Mouse (Mus musculus): ENCODE results near the gene Epsti1.
A peak's percentile ranks its signal among the peaks of the same experiment; 100 is the strongest.

Epsti1 gene

GRCm38 (mm10) chr14:77904171-77904762 is at the start of gene Epsti1:
TSS of gene Epsti1 (plus strand) at chr14:77904239.
- DNase-seq = peak; percentile 69 to 72

GRCm38 (mm10) chr14:77859894-77860293 is 44.1 kb upstream of the Epsti1 start:
- no peak for DNase-seq

GRCm38 (mm10) chr14:77860841-77861560 is 43.0 kb upstream of the Epsti1 start:
- DNase-seq = no peak

GRCm38 (mm10) chr14:77864051-77864450 is 40.0 kb upstream of the Epsti1 start:
- DNase-seq = no peak

GRCm38 (mm10) chr14:77864510-77864909 is 39.5 kb upstream of the Epsti1 start:
- no peak for DNase-seq

GRCm38 (mm10) chr14:77867601-77868000 is 36.4 kb upstream of the Epsti1 start:
- no peak for DNase-seq

- DNase-seq = peak in 1 of 2 experiments; percentile 7
These were observed 33.1 kb upstream of the Epsti1 start for GRCm38 (mm10) chr14:77870926-77871325.

GRCm38 (mm10) chr14:77871380-77871975 is 32.6 kb upstream of the Epsti1 start:
- no peak for DNase-seq

GRCm38 (mm10) chr14:77874304-77875241 is 29.5 kb upstream of the Epsti1 start, which contains the start of gene Dnajc15:
TSS of gene Dnajc15 (minus strand) at chr14:77875125.
- DNase-seq = peak; percentile 87 to 88

GRCm38 (mm10) chr14:77876199-77876598 is 27.8 kb upstream of the Epsti1 start:
- DNase-seq = no peak

GRCm38 (mm10) chr14:77877876-77878275 is 26.2 kb upstream of the Epsti1 start:
- DNase-seq = peak; percentile 17 to 27

GRCm38 (mm10) chr14:77881998-77882397 is 22.0 kb upstream of the Epsti1 start:
- DNase-seq = no peak

- no peak for DNase-seq
These were observed 21.4 kb upstream of the Epsti1 start for GRCm38 (mm10) chr14:77882669-77883068.

GRCm38 (mm10) chr14:77886376-77886775 is 17.7 kb upstream of the Epsti1 start:
- DNase-seq = no peak

- DNase-seq = no peak
These were observed 17.1 kb upstream of the Epsti1 start for GRCm38 (mm10) chr14:77886941-77887340.

- peak; percentile 10 to 13 for DNase-seq
These were observed 14.1 kb upstream of the Epsti1 start for GRCm38 (mm10) chr14:77889911-77890310.

- peak in 1 of 2 experiments; percentile 18 for DNase-seq
These were observed 8.1 kb upstream of the Epsti1 start for GRCm38 (mm10) chr14:77895951-77896350.

- DNase-seq = no peak
These were observed 1.5 kb upstream of the Epsti1 start for GRCm38 (mm10) chr14:77902541-77902940.

GRCm38 (mm10) chr14:77905466-77905865 is 1.4 kb downstream of the Epsti1 start:
- no peak for DNase-seq

GRCm38 (mm10) chr14:77906586-77906985 is 2.5 kb downstream of the Epsti1 start:
- no peak for DNase-seq

GRCm38 (mm10) chr14:77915776-77916175 is 11.7 kb downstream of the Epsti1 start:
- DNase-seq = no peak

GRCm38 (mm10) chr14:77921641-77922040 is 17.6 kb downstream of the Epsti1 start:
- DNase-seq = no peak
